ENCODE assay signal across 13 mouse cellular contexts in the genomic region with DNA sequence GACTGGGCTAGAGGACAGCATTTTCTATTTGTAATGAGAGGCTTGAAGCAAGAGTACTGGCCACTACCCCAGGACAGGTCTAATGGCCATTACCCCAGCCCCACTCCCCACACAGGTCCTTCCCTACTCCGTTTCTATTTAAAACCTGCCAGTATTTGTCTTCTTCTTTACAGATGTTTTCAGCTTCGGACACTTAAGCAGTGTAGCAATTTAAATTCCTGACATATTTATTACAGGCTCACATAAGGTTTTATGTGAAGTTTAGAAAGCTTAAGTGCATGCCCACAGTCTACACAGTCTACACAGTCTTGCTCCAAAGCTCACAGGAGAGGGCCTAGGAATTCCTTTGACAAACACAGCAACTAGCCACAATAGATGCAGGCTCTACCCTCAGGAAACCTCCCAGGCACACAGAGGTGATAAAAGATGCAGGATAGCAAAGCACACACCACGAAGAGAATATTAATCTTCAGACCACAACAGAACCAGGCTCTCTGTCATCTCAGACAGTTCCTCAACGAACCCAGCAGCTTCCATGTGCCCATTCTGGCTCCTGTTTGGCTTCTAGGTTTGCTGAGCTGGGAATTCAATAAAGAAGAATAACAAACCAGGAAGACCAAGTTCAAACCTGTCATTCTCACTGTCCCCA.
"Had no signal": no experiment of that assay in that cellular context is flagged by ENCODE, and none has a peak within 500 bp of the region (broad histone marks: within the 10 kb centered on the region; RNA-seq: fewer than 3 reads in every experiment).

No protein-coding gene starts in this region.

- DNase-seq: kidney, adult 9 months; kidney, postnatal 14 days; kidney, postnatal 4 days; left cerebral cortex, postnatal 4 days; liver, embryonic 13.5 days; midbrain, embryonic 14.5 days; right cerebral cortex, postnatal 14 days; right cerebral cortex, postnatal 4 days; thymus, adult 2 months; thymus, postnatal 14 days; thymus, postnatal 4 days had no signal

- H3K36me3 ChIP-seq: liver, embryonic 13.5 days had no signal

- H3K27ac ChIP-seq: liver, embryonic 13.5 days; stomach, postnatal 0 days had no signal

- H3K4me2 ChIP-seq: midbrain, embryonic 11.5 days had no signal

- H3K9me3 ChIP-seq: liver, embryonic 13.5 days had no signal

- H3K27me3 ChIP-seq: liver, embryonic 13.5 days had no signal

- H3K9ac ChIP-seq: liver, embryonic 13.5 days had no signal
